Mouse (Mus musculus) thymus, adult 2 months (tissue): Measurements from ENCODE around the gene Map3k6. TPM values are rescaled to one million over a fixed set of nuclear protein-coding genes. Genes with fewer than 3 reads are reported as not detected.

Source experiments
- DNase-seq: peaks from one replicate; pipeline ENCODE4 v3.0.0; 2021
- H3K27ac ChIP-seq: fragments of 200-500 bp; 2 replicates; pipeline ENCODE4 v1.5.1; 2012; ENCODE audit warnings: low read length, control low read depth; ENCODE audit not compliant: control insufficient read depth, insufficient read depth
- H3K27me3 ChIP-seq: fragments of 200-500 bp; 2 replicates; pipeline ENCODE4 v1.6.1; 2012; ENCODE audit warnings: mild to moderate bottlenecking, low read length, moderate library complexity, mixed read lengths; ENCODE audit not compliant: control insufficient read depth, insufficient read depth
- H3K36me3 ChIP-seq: fragments of 200-500 bp; 2 replicates; pipeline ENCODE4 v1.6.1; 2012; ENCODE audit warnings: mild to moderate bottlenecking, low read length, moderate library complexity; ENCODE audit not compliant: control insufficient read depth, insufficient read depth
- H3K4me1 ChIP-seq: fragments of 200-500 bp; replicated peaks from 2 replicates; pipeline ENCODE4 v1.6.1; 2012; ENCODE audit warnings: low read length; ENCODE audit not compliant: control insufficient read depth, insufficient read depth
- H3K4me3 ChIP-seq: fragments of 200-500 bp; 2 replicates; pipeline ENCODE4 v1.5.1; 2012; ENCODE audit warnings: mild to moderate bottlenecking, low read length, control low read depth, moderate library complexity; ENCODE audit not compliant: control insufficient read depth, insufficient read depth
- CTCF ChIP-seq: fragments of 200-500 bp; IDR thresholded peaks from 2 replicates; pipeline ENCODE4 v1.5.1; 2012; ENCODE audit warnings: mild to moderate bottlenecking, control low read depth, low read length, moderate library complexity, borderline replicate concordance; ENCODE audit not compliant: control insufficient read depth, poor library complexity, insufficient read depth; ENCODE audit errors: extremely low read depth
- POLR2A ChIP-seq: fragments of 200-500 bp; IDR thresholded peaks from 2 replicates; pipeline ENCODE4 v1.6.1; 2012; ENCODE audit warnings: mild to moderate bottlenecking, low read length, control low read depth, moderate library complexity; ENCODE audit not compliant: control insufficient read depth, poor library complexity, insufficient read depth; ENCODE audit errors: extremely low read depth
- WGBS: fragments of 180-500 bp; shearing (Covaris S2); methylation state at CpG from one replicate; pipeline ENCODE4 v1.1.7; 2018; 5-methylcytosine and 5-hydroxymethylcytosine counted together
- polyA plus RNA-seq: library from polyadenylated mRNA; depleted of rRNA; stranded (reverse); fragments of >200 nt; gene quantifications from 2 replicates; pipeline ENCODE4 v1.2.3, GENCODE M21; 2012

The Map3k6 gene
- polyA plus RNA-seq, 1 experiment, result 4.6 TPM

DNA sequence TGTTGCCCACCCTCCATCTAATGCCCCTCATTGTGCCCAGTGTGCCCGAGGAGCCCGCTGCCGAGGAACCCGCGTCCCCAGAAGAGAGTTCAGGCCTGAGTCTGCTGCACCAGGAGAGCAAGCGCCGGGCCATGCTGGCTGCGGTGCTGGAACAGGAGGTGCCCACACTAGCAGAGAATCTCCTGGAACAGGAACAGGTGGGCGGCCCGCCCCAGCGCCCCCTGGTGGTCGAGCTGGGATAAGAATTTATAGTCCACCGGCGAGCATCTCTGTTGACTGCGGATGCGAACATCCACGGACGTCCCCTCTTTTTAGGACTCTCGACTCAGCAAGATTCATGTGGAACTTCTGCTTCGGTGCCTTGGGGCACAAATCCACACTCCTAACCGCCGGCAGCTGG is 10.0 kb downstream of the Map3k6 start:
- no peaks in the 10 kb centered on the region for H3K27me3 ChIP-seq
- H3K4me1 ChIP-seq, result peaks cover 19% of the 10 kb centered on the region
- peak; percentile 89 for DNase-seq
- TF ChIP-seq POLR2A (no peak), CTCF (peak; percentile 95)
- H3K36me3 ChIP-seq, result no peaks in the 10 kb centered on the region; the same call in 1 of the 2 replicates
- H3K27ac ChIP-seq, result no peak overlapping the region
- no peak overlapping the region for H3K4me3 ChIP-seq
- WGBS, result 7% methylated on average over 22 of the region's 22 CpGs

DNA sequence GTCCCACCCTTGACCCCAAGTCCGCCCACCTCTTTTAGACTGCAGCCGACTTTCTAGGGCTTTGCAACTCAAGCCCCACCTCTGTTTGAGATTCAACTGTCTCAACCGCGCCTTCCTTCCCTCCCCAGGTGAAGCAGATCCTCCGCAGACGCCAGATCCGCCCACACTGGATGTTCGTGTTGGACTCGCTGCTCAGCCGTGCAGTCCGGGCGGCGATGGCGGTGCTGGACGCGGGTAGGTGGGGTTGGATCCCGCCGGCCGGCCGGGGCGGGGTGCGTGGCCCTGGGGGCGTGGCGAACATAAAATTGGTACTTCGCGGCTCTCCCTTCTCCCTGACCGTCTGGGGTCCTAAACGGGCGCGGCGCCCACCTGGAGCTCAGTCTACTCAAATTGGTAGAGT is 10.6 kb downstream of the Map3k6 start:
- Histone ChIP-seq H3K27me3 (no peaks in the 10 kb centered on the region), H3K4me1 (peaks cover 13% of the 10 kb centered on the region), H3K27ac (no peak overlapping the region), H3K4me3 (no peak overlapping the region), H3K36me3 (no peaks in the 10 kb centered on the region; the same call in 1 of the 2 replicates)
- DNase-seq, result no peak
- 37% methylated on average over 31 of the region's 31 CpGs for WGBS
- TF ChIP-seq CTCF, result no peak
- TF ChIP-seq POLR2A, result no peak

DNA sequence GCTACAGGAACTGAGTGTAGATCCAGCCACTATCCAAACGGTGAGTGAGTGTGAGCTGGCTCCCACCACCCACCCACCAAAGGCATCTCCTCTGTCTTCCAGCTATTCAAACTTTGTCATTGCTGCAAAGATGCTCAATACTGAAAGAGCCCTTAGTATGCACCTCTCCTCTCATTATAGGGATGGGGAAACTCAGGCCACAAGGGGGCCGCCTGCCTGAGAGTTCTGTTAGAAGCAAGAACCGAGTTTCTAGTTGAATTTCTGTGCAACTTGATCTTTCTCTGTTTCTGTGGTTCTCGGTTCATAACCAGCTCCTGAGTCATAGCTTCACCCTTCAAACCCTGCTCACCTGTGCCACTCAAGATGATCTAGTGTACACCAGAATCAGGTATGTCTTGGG is 11.5 kb downstream of the Map3k6 start:
- DNase-seq, result no peak
- Histone ChIP-seq H3K27me3 (no peaks in the 10 kb centered on the region), H3K4me3 (no peak overlapping the region), H3K27ac (no peak overlapping the region), H3K36me3 (no peaks in the 10 kb centered on the region; the same call in 1 of the 2 replicates), H3K4me1 (peaks cover 8% of the 10 kb centered on the region)
- 74% methylated on average over 4 of the region's 4 CpGs for WGBS
- no peak for TF ChIP-seq POLR2A
- no peak for TF ChIP-seq CTCF

DNA sequence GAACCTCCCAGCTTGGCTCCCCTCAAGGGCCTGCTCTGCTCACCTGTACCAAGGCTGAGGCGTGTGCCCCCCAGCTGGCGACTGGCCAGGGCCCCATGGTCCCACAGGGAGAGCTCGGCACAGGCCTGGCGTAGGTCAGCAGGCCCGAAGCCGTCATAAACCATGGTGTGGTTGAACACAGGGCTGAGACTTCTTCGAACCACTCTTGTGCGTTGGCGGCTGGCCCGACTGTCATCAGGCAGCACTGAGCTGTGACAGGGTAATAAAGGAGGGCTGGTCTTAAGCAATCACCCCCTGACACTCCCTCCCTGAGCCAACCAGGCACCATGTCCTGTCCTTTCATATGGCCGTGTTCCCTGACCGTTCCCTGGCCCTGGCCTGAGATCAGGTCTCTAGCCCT is 12.8 kb downstream of the Map3k6 start:
- TF ChIP-seq CTCF (no peak), POLR2A (no peak)
- H3K27me3 ChIP-seq, result no peaks in the 10 kb centered on the region

DNA sequence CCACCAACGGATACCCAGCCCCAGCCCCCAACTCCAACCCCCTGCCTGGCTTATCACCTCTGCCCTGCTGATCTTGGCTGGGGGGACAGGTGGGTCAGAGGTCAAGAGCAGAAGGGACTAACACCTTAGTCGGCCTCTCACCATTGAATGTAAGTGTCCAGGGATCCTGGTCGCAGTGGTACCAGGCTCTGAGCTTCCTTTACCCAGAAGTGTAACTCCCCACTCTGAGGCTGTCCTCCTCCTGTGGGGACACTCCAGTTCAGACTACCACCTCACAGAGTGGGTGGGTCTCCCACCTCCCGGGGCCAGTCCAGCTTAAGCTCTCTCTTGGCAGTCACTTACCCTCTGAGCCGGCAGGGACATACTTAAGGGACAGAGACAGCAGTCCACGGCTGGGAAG is 14.8 kb downstream of the Map3k6 start:
- Histone ChIP-seq H3K27me3 (no peaks in the 10 kb centered on the region), H3K4me3 (no peak overlapping the region), H3K27ac (no peak overlapping the region), H3K4me1 (peaks cover 8% of the 10 kb centered on the region), H3K36me3 (no peaks in the 10 kb centered on the region; the same call in 1 of the 2 replicates)
- no peak for DNase-seq
- WGBS, result 94% methylated on average over 6 of the region's 6 CpGs
- TF ChIP-seq CTCF, result no peak
- TF ChIP-seq POLR2A, result no peak

More for the DNA sequence above, 12.8 kb downstream of the Map3k6 start:
- no peaks in the 10 kb centered on the region; the same call in 1 of the 2 replicates for H3K36me3 ChIP-seq
- H3K27ac ChIP-seq, result no peak overlapping the region
- H3K4me3 ChIP-seq, result no peak overlapping the region
- 94% methylated on average over 12 of the region's 12 CpGs for WGBS
- no peak for DNase-seq
- peaks cover 8% of the 10 kb centered on the region for H3K4me1 ChIP-seq

DNA sequence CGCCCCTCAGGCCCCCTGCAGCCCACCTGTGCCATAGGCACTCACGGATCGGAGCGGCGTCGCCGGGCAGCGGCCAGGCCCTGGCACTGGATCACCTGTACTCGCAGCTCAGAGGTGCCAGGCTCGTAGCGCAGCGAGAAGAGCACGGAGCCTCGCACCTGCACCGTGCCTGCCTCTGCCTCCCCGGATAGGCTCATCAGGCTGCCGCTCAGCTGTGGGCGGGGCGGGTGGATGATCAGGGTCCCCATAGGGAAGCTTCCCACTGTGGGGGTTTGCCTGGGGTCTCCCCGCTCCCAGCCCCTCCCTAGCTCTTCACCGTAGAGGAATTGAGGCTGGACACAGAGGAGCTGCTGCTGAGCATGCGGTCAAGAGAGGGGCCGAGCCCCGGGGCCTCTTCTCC is 16.2 kb downstream of the Map3k6 start:
- no peak for TF ChIP-seq CTCF
- no peak for TF ChIP-seq POLR2A
- H3K27ac ChIP-seq, result no peak overlapping the region
- no peaks in the 10 kb centered on the region; the same call in 1 of the 2 replicates for H3K36me3 ChIP-seq
- peaks cover 9% of the 10 kb centered on the region for H3K4me1 ChIP-seq
- no peak for DNase-seq
- H3K27me3 ChIP-seq, result no peaks in the 10 kb centered on the region
- WGBS, result 96% methylated on average over 24 of the region's 24 CpGs
- no peak overlapping the region for H3K4me3 ChIP-seq

DNA sequence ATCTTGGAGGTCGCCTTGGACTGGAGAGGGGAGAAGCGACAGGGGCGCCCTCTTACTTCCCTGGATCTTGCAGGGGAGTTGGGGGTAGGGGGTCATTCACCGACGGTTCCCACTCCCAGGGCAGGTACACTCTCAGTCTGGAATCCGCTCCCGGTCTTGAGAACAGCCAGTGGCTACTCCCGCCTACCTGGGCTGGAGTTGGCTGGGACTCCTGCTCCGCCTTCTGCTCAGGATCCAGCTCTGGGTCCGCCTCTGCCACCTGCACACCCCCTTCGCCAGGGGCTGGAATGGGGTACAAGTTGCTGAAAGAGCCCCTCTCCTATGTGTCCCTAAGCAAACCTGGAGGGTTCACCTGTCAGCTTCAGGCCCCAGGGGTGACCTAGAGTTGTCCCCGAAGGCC is 16.6 kb downstream of the Map3k6 start:
- no peak for DNase-seq
- peaks cover 13% of the 10 kb centered on the region for H3K4me1 ChIP-seq
- H3K4me3 ChIP-seq, result no peak overlapping the region
- TF ChIP-seq CTCF, result no peak
- TF ChIP-seq POLR2A, result no peak
- H3K27ac ChIP-seq, result no peak overlapping the region
- no peaks in the 10 kb centered on the region; the same call in 1 of the 2 replicates for H3K36me3 ChIP-seq
- no peaks in the 10 kb centered on the region for H3K27me3 ChIP-seq
- WGBS, result 96% methylated on average over 12 of the region's 12 CpGs
